ENCODE assay signal across 11 mouse cellular contexts in the genomic region with DNA sequence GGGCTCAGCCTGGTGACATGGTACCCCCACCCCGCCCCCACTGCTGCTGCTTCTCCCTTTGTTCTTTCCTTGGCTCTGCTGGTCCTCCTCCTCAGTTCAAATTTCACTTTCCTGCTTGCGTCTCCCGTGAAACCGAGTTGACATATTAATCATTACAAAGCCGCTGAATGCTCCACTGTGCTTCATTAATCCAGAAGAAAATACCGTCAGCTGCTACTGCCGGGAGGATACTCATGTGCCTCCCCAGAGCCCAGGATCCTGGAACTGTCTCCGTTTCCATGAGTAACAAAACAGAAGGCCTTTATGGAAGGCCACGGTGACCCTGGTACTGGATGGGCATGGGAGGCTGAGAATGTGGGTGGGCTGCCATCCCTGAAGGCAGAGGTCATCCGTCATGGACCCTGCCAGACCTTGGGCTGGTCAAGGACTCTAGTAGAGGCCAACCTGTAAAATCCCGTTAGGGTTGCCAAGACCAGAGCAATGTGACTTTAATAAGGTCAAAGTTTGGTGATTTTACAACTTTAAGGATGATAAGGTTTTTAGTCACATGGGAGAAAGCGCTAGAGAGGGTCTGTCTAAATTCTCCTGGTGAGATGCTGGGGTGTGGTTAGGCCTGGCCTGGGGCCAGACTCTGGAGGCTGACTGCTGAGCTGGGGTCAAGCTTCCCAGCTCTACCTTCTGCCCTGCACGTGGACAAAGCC.
DNase-seq lines count a peak whose midpoint lies in the region; ATAC-seq and TF ChIP-seq lines count a peak whose summit lies in the region.
"Had no signal": no experiment of that assay in that cellular context is flagged by ENCODE, and none has a peak within 500 bp of the region (broad histone marks: within the 10 kb centered on the region; RNA-seq: fewer than 3 reads in every experiment).

No protein-coding gene starts in this region.

- H3K27ac ChIP-seq in lung, embryonic 14.5 days (ENCODE audit: low read depth) = peak overlapping the region; percentile 38; the same call in 1 of the 2 replicates
- H3K27ac ChIP-seq in embryonic facial prominence, embryonic 15.5 days (replicated peaks) = 0 out of 2 replicates have a peak overlapping the region, but pooled peaks have one; percentile 31
- peak overlapping the region; percentile 93 for H3K27ac ChIP-seq in kidney, embryonic 16.5 days (ENCODE audit: low read length)
- H3K27ac ChIP-seq in neural tube, embryonic 14.5 days (ENCODE audit: low read depth, low read length) = peak overlapping the region; percentile 6; the same call in 1 of the 2 replicates

- no peak for ATAC-seq in lung, embryonic 14.5 days (ENCODE audit: insufficient read depth)
- ATAC-seq in embryonic facial prominence, embryonic 15.5 days (ENCODE audit: insufficient number of reproducible peaks, low FRiP score, low TSS enrichment, low read depth) = no peak
- ATAC-seq in kidney, embryonic 16.5 days (ENCODE audit: low FRiP score, low TSS enrichment) = peak; percentile 76
- 0 out of 2 replicates have a peak, but pooled peaks have one; percentile 20 for ATAC-seq in neural tube, embryonic 14.5 days (ENCODE audit: low read depth)

- no peak for TF ChIP-seq CTCF in lung, embryonic 14.5 days (IDR thresholded peaks at IDR 0.05; ENCODE audit: low read depth)

- no peaks in the 10 kb centered on the region for H3K27me3 ChIP-seq in lung, embryonic 14.5 days (ENCODE audit: insufficient read depth, low read length)
- no peaks in the 10 kb centered on the region for H3K27me3 ChIP-seq in embryonic facial prominence, embryonic 15.5 days
- H3K27me3 ChIP-seq in kidney, embryonic 16.5 days (ENCODE audit: insufficient read depth, low read length) = no peaks in the 10 kb centered on the region
- no peaks in the 10 kb centered on the region for H3K27me3 ChIP-seq in neural tube, embryonic 14.5 days (ENCODE audit: control insufficient read depth, insufficient read depth, low read length)
- H3K27me3 ChIP-seq: CH12.LX had no signal

- H3K36me3 ChIP-seq in lung, embryonic 14.5 days (ENCODE audit: insufficient read depth) = no peaks in the 10 kb centered on the region
- no peaks in the 10 kb centered on the region for H3K36me3 ChIP-seq in embryonic facial prominence, embryonic 15.5 days
- H3K36me3 ChIP-seq in kidney, embryonic 16.5 days (ENCODE audit: insufficient read depth, low read length) = no peaks in the 10 kb centered on the region
- no peaks in the 10 kb centered on the region for H3K36me3 ChIP-seq in neural tube, embryonic 14.5 days (ENCODE audit: control insufficient read depth, insufficient read depth, low read length)

- WGBS in lung, embryonic 14.5 days = 26% methylated on average over 13 of the region's 13 CpGs
- 41% methylated on average over 13 of the region's 13 CpGs for WGBS in embryonic facial prominence, embryonic 15.5 days
- 13% methylated on average over 13 of the region's 13 CpGs for WGBS in kidney, embryonic 16.5 days
- WGBS in neural tube, embryonic 14.5 days = 37% methylated on average over 13 of the region's 13 CpGs

- no peaks in the 10 kb centered on the region for H3K9me3 ChIP-seq in lung, embryonic 14.5 days (ENCODE audit: low read depth, low read length)
- no peaks in the 10 kb centered on the region for H3K9me3 ChIP-seq in embryonic facial prominence, embryonic 15.5 days (replicated peaks)
- no peaks in the 10 kb centered on the region; the same call in 1 of the 2 replicates for H3K9me3 ChIP-seq in kidney, embryonic 16.5 days (ENCODE audit: low read length)
- H3K9me3 ChIP-seq in neural tube, embryonic 14.5 days (ENCODE audit: control insufficient read depth, low read length) = no peaks in the 10 kb centered on the region

- H3K9ac ChIP-seq in lung, embryonic 14.5 days = no peak overlapping the region
- no peak overlapping the region for H3K9ac ChIP-seq in embryonic facial prominence, embryonic 15.5 days
- 0 out of 2 replicates have a peak overlapping the region, but pooled peaks have one; percentile 12 for H3K9ac ChIP-seq in kidney, embryonic 16.5 days (replicated peaks; ENCODE audit: low read length)
- H3K9ac ChIP-seq in neural tube, embryonic 14.5 days (replicated peaks; ENCODE audit: low read depth, low read length) = no peak overlapping the region

- H3K4me3 ChIP-seq in lung, embryonic 14.5 days (ENCODE audit: low read depth, low read length) = no peak overlapping the region
- H3K4me3 ChIP-seq in embryonic facial prominence, embryonic 15.5 days (replicated peaks) = no peak overlapping the region
- H3K4me3 ChIP-seq in kidney, embryonic 16.5 days (ENCODE audit: low read length) = no peak overlapping the region
- no peak overlapping the region for H3K4me3 ChIP-seq in neural tube, embryonic 14.5 days (ENCODE audit: low read depth, low read length)
- H3K4me3 ChIP-seq: erythroblast, embryonic 14.5 days had no signal

- H3K4me1 ChIP-seq in lung, embryonic 14.5 days (ENCODE audit: insufficient read depth) = peaks cover 11% of the 10 kb centered on the region; the same call in 1 of the 2 replicates
- peaks cover 35% of the 10 kb centered on the region for H3K4me1 ChIP-seq in embryonic facial prominence, embryonic 15.5 days
- peaks cover 50% of the 10 kb centered on the region for H3K4me1 ChIP-seq in kidney, embryonic 16.5 days (ENCODE audit: insufficient read depth, low read length)
- peaks cover 17% of the 10 kb centered on the region; the same call in 1 of the 2 replicates for H3K4me1 ChIP-seq in neural tube, embryonic 14.5 days (ENCODE audit: control insufficient read depth, insufficient read depth, low read length)

- intact Hi-C loops in left cerebral cortex, postnatal 36 days (cut with DNase I) = no loop called here

- no peak overlapping the region for H3K4me2 ChIP-seq in lung, embryonic 14.5 days
- H3K4me2 ChIP-seq in embryonic facial prominence, embryonic 15.5 days (replicated peaks) = no peak overlapping the region
- H3K4me2 ChIP-seq in kidney, embryonic 16.5 days (replicated peaks; ENCODE audit: low read depth, low read length) = peak overlapping the region; percentile 14; the same call in 1 of the 2 replicates
- no peak overlapping the region for H3K4me2 ChIP-seq in neural tube, embryonic 14.5 days (ENCODE audit: low read depth, low read length)

- peak; percentile 36 for DNase-seq in lung, embryonic 14.5 days
- no peak for DNase-seq in lung, postnatal 25 days (ENCODE audit: low spot score)
- no peak for DNase-seq in spleen, adult 12 weeks (ENCODE audit: low spot score)
- DNase-seq in left cerebral cortex, postnatal 36 days (ENCODE audit: low spot score in 2 of 2) = no peak
- DNase-seq in layer of hippocampus, postnatal 10 days (ENCODE audit: low spot score in 2 of 2) = no peak
- DNase-seq: right cerebral cortex, postnatal 14 days had no signal

Comparison
In these comparisons a context has a peak if more than half of its experiments do, and no peak if none do; other contexts are left out.
1. ATAC-seq: peak in kidney, embryonic 16.5 days (single experiment) and neural tube, embryonic 14.5 days (single experiment); none in lung, embryonic 14.5 days (single experiment) and embryonic facial prominence, embryonic 15.5 days (single experiment).
2. H3K27ac ChIP-seq: peak in every context shown above with its lines; median percentile 93 in kidney, embryonic 16.5 days; 38 in lung, embryonic 14.5 days; 31 in embryonic facial prominence, embryonic 15.5 days; 6 in neural tube, embryonic 14.5 days.